Mouse (Mus musculus): Measurements from ENCODE around the gene Gcg.

DNA sequence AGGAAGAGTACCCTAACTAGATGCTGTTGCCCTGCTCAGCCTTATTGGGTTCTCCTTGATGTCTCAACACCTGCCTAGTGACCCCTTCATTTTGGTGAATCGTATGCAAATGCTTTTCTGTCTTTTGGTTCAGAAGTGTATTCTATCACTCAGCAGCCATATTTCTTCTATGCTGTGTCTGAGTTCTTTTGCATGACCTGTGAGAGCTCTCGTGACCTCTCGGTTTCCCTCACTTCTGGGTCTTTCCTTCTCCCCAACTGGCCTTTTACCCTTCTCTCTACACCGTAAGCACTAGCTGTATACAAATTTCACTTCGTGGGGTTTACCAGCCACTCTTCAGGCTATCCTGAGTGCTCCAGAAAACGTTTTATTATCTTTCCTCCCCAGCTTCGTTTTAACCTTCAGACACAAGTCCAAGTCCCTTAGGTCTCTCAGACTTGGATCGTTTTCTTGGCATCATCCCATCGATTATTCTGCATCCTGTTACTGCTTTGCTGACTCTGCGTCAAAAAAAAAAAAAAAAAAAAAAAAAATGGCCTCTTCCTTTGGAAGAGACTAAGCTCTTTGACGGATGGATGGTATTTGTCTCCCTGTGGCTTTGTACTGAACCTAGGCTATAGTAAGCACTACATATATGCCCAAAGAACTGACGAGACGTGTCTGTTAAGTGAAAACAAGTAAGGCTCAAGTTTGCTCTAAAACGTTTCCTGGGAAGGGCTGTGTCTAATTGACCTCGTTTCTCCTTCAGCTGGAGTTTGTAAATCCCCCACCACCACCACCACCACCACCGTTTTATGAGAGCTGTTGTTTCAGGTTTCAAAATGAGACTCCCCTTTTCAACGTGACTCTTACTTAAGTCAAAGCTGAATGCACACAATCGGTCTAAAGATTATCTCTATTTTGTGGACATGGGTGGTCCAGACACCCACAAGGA, 23.9 kb downstream of the Gcg start:
- TF ChIP-seq CTCF (IDR thresholded peaks at IDR 0.05; ENCODE audit: low read depth) (no peak), EP300 (IDR thresholded peaks at IDR 0.05; ENCODE audit: low read depth) (no peak)

All from heart, postnatal 0 days (tissue).